Mouse (Mus musculus): ENCODE measurements around the gene Cers4. TPM values are rescaled to one million over a fixed set of nuclear protein-coding genes. Genes with fewer than 3 reads are reported as not detected.

Gene Cers4
- polyA plus RNA-seq, 1 experiment from 2014 or later = 4.2 TPM

DNA sequence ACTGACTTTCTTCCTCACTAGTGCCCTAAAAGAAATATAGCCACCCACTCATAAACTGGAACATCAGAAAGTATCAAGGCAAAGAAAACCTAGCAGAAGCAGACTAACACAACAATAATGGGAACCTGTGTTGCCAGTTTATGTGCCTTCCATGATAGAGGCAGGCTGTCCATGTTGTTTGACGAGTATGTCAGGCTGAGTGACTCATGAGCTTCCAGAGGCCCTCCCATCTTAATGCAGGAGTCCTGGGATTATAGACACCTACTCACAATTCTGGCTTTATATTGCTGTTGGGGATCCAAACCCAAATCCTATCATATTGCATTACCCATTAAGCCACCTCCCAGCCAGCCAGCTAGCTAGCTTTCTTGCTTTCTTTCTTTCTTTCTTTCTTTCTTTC lies 12.5 kb downstream of the Cers4 start:
- WGBS (ENCODE audit: insufficient replicate concordance) = 78% methylated on average over 1 of the region's 1 CpGs
- Histone ChIP-seq H3K36me3 (no peaks in the 10 kb centered on the region), H3K4me2 (no peak overlapping the region), H3K27ac (no peak overlapping the region), H3K4me1 (0 out of 2 replicates have a peak, but pooled peaks cover 2% of the 10 kb centered on the region), H3K4me3 (no peak overlapping the region), H3K9ac (no peak overlapping the region), H3K27me3 (replicated peaks) (no peaks in the 10 kb centered on the region), H3K9me3 (replicated peaks) (no peaks in the 10 kb centered on the region)
- ATAC-seq = no peak

DNA sequence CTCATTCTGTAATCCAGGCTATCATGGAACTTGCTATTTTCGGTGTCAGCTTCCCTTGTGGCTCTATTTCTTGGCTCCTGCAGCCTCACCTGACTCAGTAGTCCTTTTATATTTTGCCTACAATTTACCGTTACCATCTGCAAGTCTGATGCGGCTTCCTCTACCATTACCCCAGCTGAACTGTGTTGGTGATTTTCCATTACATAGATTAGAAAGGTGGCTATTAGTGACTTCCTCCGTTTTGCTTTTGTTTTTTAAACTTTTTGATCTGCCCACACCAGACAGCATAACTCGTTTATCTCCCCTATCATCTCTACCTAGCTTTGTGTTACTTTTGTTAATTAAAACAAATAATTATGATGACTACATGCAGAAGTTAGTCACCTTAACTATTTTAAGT lies 14.7 kb downstream of the Cers4 start:
- no peak overlapping the region for H3K9ac ChIP-seq
- no peak overlapping the region for H3K27ac ChIP-seq
- no peak for ATAC-seq
- WGBS (ENCODE audit: insufficient replicate concordance) = 74% methylated on average over 5 of the region's 5 CpGs
- peaks cover 12% of the 10 kb centered on the region; the same call in 1 of the 2 replicates for H3K4me1 ChIP-seq
- H3K36me3 ChIP-seq = no peaks in the 10 kb centered on the region
- no peaks in the 10 kb centered on the region for H3K27me3 ChIP-seq (replicated peaks)
- H3K9me3 ChIP-seq (replicated peaks) = no peaks in the 10 kb centered on the region
- no peak overlapping the region for H3K4me2 ChIP-seq
- no peak overlapping the region for H3K4me3 ChIP-seq

DNA sequence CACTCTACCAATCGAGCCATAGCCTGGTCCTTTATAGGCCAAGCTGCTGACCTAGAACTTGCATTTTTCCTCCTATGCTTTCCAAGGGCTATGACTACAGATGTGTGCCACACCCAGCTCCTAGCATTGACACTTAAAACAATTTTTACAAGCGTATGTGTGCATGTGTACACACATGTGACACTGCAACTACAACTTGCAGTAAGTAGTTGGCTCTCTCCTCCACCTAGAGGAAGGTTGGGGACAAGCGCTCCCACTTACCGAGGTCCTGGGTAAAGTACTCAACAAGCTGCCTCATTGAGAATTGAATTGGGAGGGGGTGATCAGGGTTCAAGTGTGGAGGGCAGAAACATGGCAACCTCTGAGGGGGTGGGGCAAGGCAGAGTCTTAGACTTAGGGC lies 18.0 kb downstream of the Cers4 start:
- no peak overlapping the region for H3K4me3 ChIP-seq
- H3K27me3 ChIP-seq (replicated peaks) = no peaks in the 10 kb centered on the region
- no peaks in the 10 kb centered on the region for H3K9me3 ChIP-seq (replicated peaks)
- peaks cover 9% of the 10 kb centered on the region; the same call in 1 of the 2 replicates for H3K4me1 ChIP-seq
- 72% methylated on average over 4 of the region's 4 CpGs for WGBS (ENCODE audit: insufficient replicate concordance)
- ATAC-seq = no peak
- H3K9ac ChIP-seq = no peak overlapping the region
- no peaks in the 10 kb centered on the region for H3K36me3 ChIP-seq
- no peak overlapping the region for H3K27ac ChIP-seq
- no peak overlapping the region for H3K4me2 ChIP-seq

DNA sequence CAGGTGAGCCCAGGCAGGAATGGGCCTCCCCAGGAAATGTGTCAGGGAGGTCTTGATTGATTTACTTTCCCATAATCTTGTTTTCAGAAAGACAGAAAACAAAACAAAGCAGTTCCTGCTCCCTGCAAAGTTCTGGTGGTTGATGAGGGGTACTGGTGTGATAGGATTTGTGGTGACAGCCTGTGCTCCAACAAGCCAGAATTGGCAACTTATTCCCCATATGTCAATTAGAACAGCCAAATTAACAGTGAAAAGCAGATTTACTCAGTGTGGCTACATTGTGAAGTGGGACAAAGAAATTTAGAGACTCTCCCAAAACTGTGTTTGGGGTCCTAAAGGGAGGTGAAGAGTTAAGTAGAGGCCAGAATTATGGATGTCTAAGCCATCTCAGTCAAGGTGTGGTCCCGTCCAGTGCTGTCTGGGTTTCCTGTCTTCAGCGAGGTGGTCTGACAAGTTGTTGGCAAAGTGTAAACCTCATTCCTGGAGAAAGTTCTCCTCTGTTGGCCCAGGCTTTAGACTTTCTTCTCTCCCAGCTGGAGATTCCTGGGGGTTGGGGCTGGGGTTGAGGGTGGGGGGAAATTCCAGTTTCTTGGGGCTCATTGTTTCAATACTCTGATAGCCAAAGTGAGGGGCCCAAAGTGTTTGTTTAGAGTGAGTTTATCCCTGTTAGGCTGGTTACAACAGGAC lies 18.7 kb downstream of the Cers4 start:
- H3K27me3 ChIP-seq (replicated peaks) = no peaks in the 10 kb centered on the region
- H3K36me3 ChIP-seq = no peaks in the 10 kb centered on the region
- no peak overlapping the region for H3K4me3 ChIP-seq
- 28% methylated on average over 2 of the region's 2 CpGs for WGBS (ENCODE audit: insufficient replicate concordance)
- H3K9me3 ChIP-seq (replicated peaks) = no peaks in the 10 kb centered on the region
- H3K4me2 ChIP-seq = no peak overlapping the region
- ATAC-seq = no peak
- H3K9ac ChIP-seq = no peak overlapping the region
- H3K4me1 ChIP-seq = peaks cover 9% of the 10 kb centered on the region; the same call in 1 of the 2 replicates
- H3K27ac ChIP-seq = 0 out of 2 replicates have a peak overlapping the region, but pooled peaks have one; percentile 27

DNA sequence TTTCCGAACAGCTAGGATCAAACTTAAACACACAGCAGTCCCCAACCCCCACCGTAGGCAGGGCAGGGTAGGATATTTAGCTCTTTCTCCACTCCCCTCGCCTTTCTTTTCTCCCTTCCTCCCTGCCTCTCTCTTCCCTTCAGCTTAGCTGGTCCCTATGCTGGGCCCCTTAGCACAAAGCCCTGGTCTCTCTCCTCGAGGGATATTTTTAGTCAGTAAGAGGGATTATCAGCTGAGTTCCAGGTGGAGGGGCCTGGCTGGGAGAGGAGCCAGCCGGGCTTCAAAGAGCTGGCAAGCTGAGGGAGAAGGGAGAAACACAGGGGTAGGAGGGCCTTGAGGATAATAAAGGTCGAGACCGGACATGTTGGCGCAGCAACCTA lies 19.3 kb downstream of the Cers4 start:
- Histone ChIP-seq H3K9me3 (replicated peaks) (no peaks in the 10 kb centered on the region), H3K27me3 (replicated peaks) (no peaks in the 10 kb centered on the region), H3K4me1 (peaks cover 9% of the 10 kb centered on the region; the same call in 1 of the 2 replicates), H3K4me2 (no peak overlapping the region), H3K36me3 (no peaks in the 10 kb centered on the region), H3K4me3 (no peak overlapping the region), H3K9ac (no peak overlapping the region), H3K27ac (0 out of 2 replicates have a peak overlapping the region, but pooled peaks have one; percentile 27)
- WGBS (ENCODE audit: insufficient replicate concordance) = 45% methylated on average over 8 of the region's 8 CpGs
- no peak for ATAC-seq

DNA sequence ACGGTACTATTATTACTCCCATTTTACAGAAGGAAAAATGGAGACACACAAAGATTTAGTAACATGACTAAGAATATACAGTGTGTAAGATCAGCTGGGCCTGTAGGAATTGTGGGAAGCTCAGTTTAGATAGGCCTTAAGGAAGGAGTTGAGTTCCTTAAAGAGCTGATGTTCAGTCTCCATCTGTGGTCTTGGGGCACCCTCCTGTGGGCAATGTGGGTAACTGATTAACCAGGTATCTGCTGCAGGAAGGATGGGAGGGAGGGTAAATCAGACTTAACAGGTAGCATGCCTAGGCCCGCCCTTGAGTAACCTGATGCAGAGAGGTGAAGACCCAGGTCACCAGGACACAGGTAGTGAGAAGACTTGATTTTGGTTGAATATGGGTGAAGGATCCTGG lies 23.3 kb downstream of the Cers4 start:
- ATAC-seq = 0 out of 2 replicates have a peak, but pooled peaks have one; percentile 14
- no peak overlapping the region for H3K4me2 ChIP-seq
- no peak overlapping the region for H3K27ac ChIP-seq
- H3K9ac ChIP-seq = no peak overlapping the region
- H3K27me3 ChIP-seq (replicated peaks) = no peaks in the 10 kb centered on the region
- peaks cover 9% of the 10 kb centered on the region; the same call in 1 of the 2 replicates for H3K4me1 ChIP-seq
- H3K4me3 ChIP-seq = no peak overlapping the region
- 66% methylated on average over 2 of the region's 2 CpGs for WGBS (ENCODE audit: insufficient replicate concordance)
- H3K36me3 ChIP-seq = no peaks in the 10 kb centered on the region; the same call in 1 of the 2 replicates
- no peaks in the 10 kb centered on the region for H3K9me3 ChIP-seq (replicated peaks)

DNA sequence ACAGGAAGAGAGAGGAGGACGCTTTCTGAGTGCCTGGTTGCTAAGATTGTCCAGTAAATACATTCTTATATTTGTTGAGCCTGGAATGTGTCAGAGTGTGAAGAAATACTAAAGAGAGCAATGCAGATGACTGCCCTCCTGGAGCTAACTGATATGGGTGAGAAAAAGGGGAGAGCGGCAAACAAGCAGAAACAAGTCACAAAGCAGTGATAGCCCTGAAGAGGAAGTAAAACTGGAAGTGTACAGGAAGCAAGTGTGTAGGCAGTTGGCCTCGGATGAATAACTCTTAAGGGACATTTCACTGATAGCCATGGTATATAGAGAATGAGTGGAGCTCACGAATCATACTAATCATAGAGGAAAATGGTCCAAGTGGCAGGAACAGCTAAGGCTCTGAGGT lies 28.6 kb downstream of the Cers4 start:
- ATAC-seq = no peak
- peaks cover 4% of the 10 kb centered on the region; the same call in 1 of the 2 replicates for H3K36me3 ChIP-seq
- 48% methylated on average over 4 of the region's 4 CpGs for WGBS (ENCODE audit: insufficient replicate concordance)

DNA sequence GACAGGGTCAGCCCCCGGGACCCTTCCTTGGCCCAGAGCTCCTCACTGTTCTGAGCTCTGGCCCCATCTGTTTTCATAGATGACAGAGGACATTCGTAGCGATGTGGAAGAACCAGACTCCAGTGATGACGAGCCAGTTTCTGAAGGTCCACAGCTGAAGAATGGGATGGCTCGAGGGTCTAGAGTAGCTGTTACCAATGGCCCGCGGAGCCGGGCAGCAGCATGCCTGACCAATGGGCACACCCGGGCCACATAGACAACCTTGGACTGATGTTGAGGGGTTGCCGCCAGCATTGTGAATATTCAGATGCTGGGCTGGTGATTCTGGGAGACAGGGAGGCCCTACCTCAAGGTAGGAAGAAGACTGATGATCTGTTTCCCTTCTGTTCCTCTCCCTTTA lies 30.7 kb downstream of the Cers4 start:
- Histone ChIP-seq H3K4me1 (no peaks in the 10 kb centered on the region), H3K4me3 (no peak overlapping the region), H3K4me2 (no peak overlapping the region), H3K9ac (no peak overlapping the region), H3K36me3 (peaks cover 4% of the 10 kb centered on the region; the same call in 1 of the 2 replicates), H3K9me3 (replicated peaks) (no peaks in the 10 kb centered on the region), H3K27me3 (replicated peaks) (no peaks in the 10 kb centered on the region), H3K27ac (no peak overlapping the region)
- WGBS (ENCODE audit: insufficient replicate concordance) = 80% methylated on average over 10 of the region's 10 CpGs
- no peak for ATAC-seq

More for the DNA sequence above, 28.6 kb downstream of the Cers4 start:
- Histone ChIP-seq H3K9ac (no peak overlapping the region), H3K9me3 (replicated peaks) (no peaks in the 10 kb centered on the region), H3K4me2 (no peak overlapping the region), H3K4me3 (no peak overlapping the region), H3K27me3 (replicated peaks) (no peaks in the 10 kb centered on the region), H3K4me1 (no peaks in the 10 kb centered on the region), H3K27ac (no peak overlapping the region)

Other genes with a start within 250 kb of the Cers4 start
- gene Tgfbr3l, start 244.8 kb upstream of the Cers4 start, polyA plus RNA-seq (2016; fragmentation: Nextera tagmentation; extraction: Ambion mirVana) = 1.3 and 1.4 TPM in 2 replicates
- 26.3 and 27.2 TPM in 2 replicates for gene Snapc2, start 239.9 kb upstream of the Cers4 start, polyA plus RNA-seq (2016; fragmentation: Nextera tagmentation; extraction: Ambion mirVana)
- 5.5 and 7.1 TPM in 2 replicates for gene Ctxn1, start 233.8 kb upstream of the Cers4 start, polyA plus RNA-seq (2016; fragmentation: Nextera tagmentation; extraction: Ambion mirVana)
- gene Timm44, start 217.1 kb upstream of the Cers4 start, polyA plus RNA-seq (2016; fragmentation: Nextera tagmentation; extraction: Ambion mirVana) = 53.0 and 54.4 TPM in 2 replicates
- 9.6 and 10.9 TPM in 2 replicates for gene Ccl25, start 167.8 kb upstream of the Cers4 start, polyA plus RNA-seq (2016; fragmentation: Nextera tagmentation; extraction: Ambion mirVana)
- 211 and 215 TPM in 2 replicates for gene Elavl1, start 167.6 kb upstream of the Cers4 start, polyA plus RNA-seq (2016; fragmentation: Nextera tagmentation; extraction: Ambion mirVana)
- gene Zfp958, start 120.1 kb downstream of the Cers4 start, polyA plus RNA-seq (2016; fragmentation: Nextera tagmentation; extraction: Ambion mirVana) = 6.0 and 8.8 TPM in 2 replicates